In genomic region chr11:42419791-42420633, GRCm38 (mm10) we compare ENCODE assay signal across 8 mouse cellular contexts. TPM values are rescaled to one million over a fixed set of nuclear protein-coding genes. Genes with fewer than 3 reads are reported as not detected.
DNase-seq lines count a peak whose midpoint lies in the region; ATAC-seq and TF ChIP-seq lines count a peak whose summit lies in the region.

No protein-coding gene starts in this region.

- no peak for TF ChIP-seq POLR2A in heart, adult 2 months (IDR thresholded peaks at IDR 0.05; ENCODE audit: insufficient read depth, low read depth, low read length)

- no peaks in the 10 kb centered on the region; the same call in 1 of the 2 replicates for H3K4me1 ChIP-seq in heart, adult 2 months (ENCODE audit: control insufficient read depth, insufficient read depth, low read length)
- H3K4me1 ChIP-seq in forebrain, embryonic 14.5 days (ENCODE audit: control insufficient read depth, insufficient read depth, low read length) = peaks cover 12% of the 10 kb centered on the region; the same call in 1 of the 2 replicates
- H3K4me1 ChIP-seq in midbrain, embryonic 10.5 days = peaks cover 31% of the 10 kb centered on the region

- DNase-seq in heart, adult 2 months = no peak
- no peak for DNase-seq in heart, adult 8-10 months (ENCODE audit: low spot score)
- DNase-seq in forebrain, embryonic 14.5 days (ENCODE audit: low spot score) = peak; percentile 67
- DNase-seq in layer of hippocampus, adult 18-20 months (ENCODE audit: low spot score in 2 of 2) = peak; percentile 46 to 72
- DNase-seq in midbrain, embryonic 10.5 days (ENCODE audit: low spot score) = peak; percentile 69
- peak; percentile 52 for DNase-seq in telencephalon, adult 2 months (ENCODE audit: low read depth, low spot score)
- DNase-seq in thymus, adult 18-20 months = no peak

- H3K4me2 ChIP-seq in forebrain, embryonic 14.5 days (ENCODE audit: low read length) = peak overlapping the region; percentile 62

- intact Hi-C loops in heart, adult 2 months (cut with DNase I) = loop anchor here (10.0 kb wide), 1 partner anchor 355 kb away; no protein-coding TSS in a partner anchor

- H3K9ac ChIP-seq in heart, adult 2 months (ENCODE audit: low read depth, low read length) = no peak overlapping the region
- H3K9ac ChIP-seq in forebrain, embryonic 14.5 days (ENCODE audit: low read length) = peak overlapping the region; percentile 75

- peak; percentile 64 for ATAC-seq in cerebellum, adult (ENCODE audit: insufficient number of reproducible peaks, low FRiP score, low TSS enrichment)
- ATAC-seq in forebrain, embryonic 14.5 days = peak; percentile 67

- no peaks in the 10 kb centered on the region for H3K9me3 ChIP-seq in forebrain, embryonic 14.5 days (replicated peaks; ENCODE audit: control insufficient read depth, low read length)
- no peaks in the 10 kb centered on the region for H3K9me3 ChIP-seq in midbrain, embryonic 10.5 days (replicated peaks)

- no peak for TF ChIP-seq CTCF in heart, adult 2 months (IDR thresholded peaks at IDR 0.05)

- no peaks in the 10 kb centered on the region for H3K27me3 ChIP-seq in heart, adult 2 months (ENCODE audit: control insufficient read depth, insufficient read depth, low read length)
- no peaks in the 10 kb centered on the region for H3K27me3 ChIP-seq in forebrain, embryonic 14.5 days (replicated peaks; ENCODE audit: control insufficient read depth, insufficient read depth, low read length)
- H3K27me3 ChIP-seq in midbrain, embryonic 10.5 days (ENCODE audit: low read depth, poor library complexity, severe bottlenecking) = peaks cover 20% of the 10 kb centered on the region; the same call in 1 of the 2 replicates

- H3K27ac ChIP-seq in heart, adult 2 months = no peak overlapping the region
- H3K27ac ChIP-seq in forebrain, embryonic 14.5 days (ENCODE audit: low read depth, low read length) = peak overlapping the region; percentile 82
- H3K27ac ChIP-seq in midbrain, embryonic 10.5 days (replicated peaks) = peak overlapping the region; percentile 87

- no peak for TF ChIP-seq EP300 in heart, adult 2 months (IDR thresholded peaks at IDR 0.05; ENCODE audit: insufficient read depth, low read depth, low read length)

- no peaks in the 10 kb centered on the region for H3K36me3 ChIP-seq in heart, adult 2 months (ENCODE audit: control insufficient read depth, insufficient read depth, low read length)
- H3K36me3 ChIP-seq in forebrain, embryonic 14.5 days (ENCODE audit: control insufficient read depth, insufficient read depth, low read length) = no peaks in the 10 kb centered on the region
- no peaks in the 10 kb centered on the region for H3K36me3 ChIP-seq in midbrain, embryonic 10.5 days

- H3K4me3 ChIP-seq in heart, adult 2 months = peak overlapping the region; percentile 37
- peak overlapping the region; percentile 46 for H3K4me3 ChIP-seq in forebrain, embryonic 14.5 days (ENCODE audit: low read depth, low read length)
- H3K4me3 ChIP-seq in midbrain, embryonic 10.5 days = peak overlapping the region; percentile 67

- WGBS in heart, adult 2 months = 1% methylated on average over 39 of the region's 40 CpGs
- 0% methylated on average over 24 of the region's 40 CpGs for WGBS in forebrain, embryonic 14.5 days
- under 1% methylated on average over 39 of the region's 40 CpGs for WGBS in midbrain, embryonic 10.5 days

- H3K79me2 ChIP-seq in heart, adult 2 months (replicated peaks; ENCODE audit: control insufficient read depth, insufficient read depth, low read length) = no peaks in the 10 kb centered on the region

RNA-seq across cellular contexts. Expression of gene Gabrb2, which starts 0.5 kb away (rescaled TPM):
- 1 to 10 TPM in 1 of 2 experiments, under 1 TPM in 1; 0.75 to 1.3 TPM for total RNA-seq in heart, adult 2 months (2021)
- 0.23 TPM in 1 of 2 replicates, not detected in the other for polyA plus RNA-seq in heart, adult 2 months (2012; rRNA removed)
- 1 to 10 TPM in 1 of 4 experiments, under 1 TPM in 3; 0.37 to 1.6 (median 0.72) TPM for total RNA-seq in heart, adult 8-10 months (2022)
- 12.9 and 19.1 TPM in 2 replicates for polyA plus RNA-seq in forebrain, embryonic 14.5 days (2014; fragmentation: Nextera tagmentation; extraction: Ambion mirVana)
- total RNA-seq in layer of hippocampus, adult 18-20 months (2021) = 100 to 1,000 TPM; 139 to 143 TPM
- 4.1 and 9.2 TPM in 2 replicates for polyA plus RNA-seq in midbrain, embryonic 10.5 days (2016; fragmentation: Nextera tagmentation; extraction: Ambion mirVana)

Comparison
In these comparisons a context has a peak if more than half of its experiments do, and no peak if none do; other contexts are left out.
1. DNase-seq: peak in forebrain, embryonic 14.5 days (single experiment), layer of hippocampus, adult 18-20 months (2 of 2), midbrain, embryonic 10.5 days (single experiment) and telencephalon, adult 2 months (single experiment); none in heart, adult 2 months (0 of 2), heart, adult 8-10 months (single experiment) and thymus, adult 18-20 months (0 of 2).
2. RNA of gene Gabrb2, which starts 0.5 kb away (total RNA-seq): 139 to 143 TPM in layer of hippocampus, adult 18-20 months; 0.75 to 1.3 TPM in heart, adult 2 months and 0.37 to 1.6 TPM in heart, adult 8-10 months; every median in the first group is over 10 times any median in the second.
3. Peak in every context shown above with its lines, with median percentiles within 50 percentile points of each other: H3K4me3 ChIP-seq.